Mouse (Mus musculus): Measurements from ENCODE around the gene Vmn1r171.
"Not testable (repeated sequence)": the region's sequence is repeated elsewhere in the genome, so short reads cannot be mapped to it uniquely, and the experiment has no call there.

Vmn1r171 gene

DNA sequence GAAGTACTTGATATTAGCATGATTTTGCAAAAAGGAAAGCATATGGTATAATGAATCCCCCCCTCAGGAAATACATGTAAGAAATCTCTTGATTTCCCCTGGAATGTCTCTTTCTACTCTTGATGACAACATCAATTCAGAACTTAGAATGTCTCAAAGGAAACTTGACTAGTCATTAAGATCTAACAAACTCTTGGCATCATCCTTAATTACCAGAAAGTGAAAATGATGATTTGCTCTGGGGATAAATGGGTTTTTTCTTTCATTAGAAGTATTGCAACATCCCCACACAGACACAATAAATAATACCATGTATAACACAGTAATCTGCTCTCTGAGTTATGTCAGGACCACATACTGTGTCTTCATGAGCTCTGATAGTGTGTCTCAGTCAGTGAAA, at the start of gene Vmn1r171:
Vmn1r171 (plus strand) TSS at position 301 of the 400 bp plus-strand sequence.
- DNase-seq, result no peak

DNA sequence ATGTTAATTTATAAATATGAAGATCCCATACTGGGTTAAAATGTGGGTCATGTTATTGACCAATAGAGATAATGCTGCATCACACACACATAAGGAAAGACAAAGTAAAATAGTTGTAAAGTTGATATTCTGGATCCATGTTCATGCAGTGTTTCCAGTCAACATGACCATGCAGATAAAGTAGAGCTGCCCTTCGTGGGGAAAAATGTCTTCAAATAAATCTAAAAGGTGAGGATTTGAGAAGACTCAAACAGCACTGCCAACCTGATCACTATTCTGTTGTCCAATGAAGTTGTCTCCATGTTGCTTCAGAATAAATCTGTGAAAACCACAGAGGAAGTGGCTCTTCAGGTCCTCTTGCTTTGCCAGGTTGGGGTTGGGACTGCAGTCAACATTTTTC, 24.6 kb upstream of the Vmn1r171 start, which contains the start of gene Vmn1r170:
Vmn1r170 (plus strand) TSS at position 301 of the 400 bp plus-strand sequence.
- DNase-seq, result not testable (repeated sequence)

DNA sequence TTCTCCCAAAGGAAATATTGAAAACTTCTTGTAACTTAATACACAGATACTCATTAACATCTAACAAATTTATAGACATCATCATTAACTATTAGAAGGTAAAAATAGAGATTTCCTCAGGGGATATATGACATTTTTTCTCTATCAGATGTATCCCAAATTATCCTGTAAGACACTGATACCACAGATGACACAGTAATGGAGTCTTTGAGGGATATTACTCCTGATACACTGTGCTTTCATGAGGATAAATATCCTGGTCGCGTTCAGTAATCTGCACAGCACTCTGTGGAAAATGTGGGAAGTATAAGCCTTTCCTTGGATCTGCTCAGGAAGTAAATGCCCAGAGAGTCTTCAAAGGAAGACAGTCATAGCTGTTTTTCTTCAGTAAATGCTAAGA, 27.5 kb downstream of the Vmn1r171 start, which contains the start of gene Vmn1r172:
Vmn1r172 (plus strand) TSS at position 301 of the 400 bp plus-strand sequence.
- DNase-seq, result no peak
